Mouse (Mus musculus) thymus, adult 2 months (tissue): ENCODE data around the gene Zdhhc18.

ENCODE experiments used
- CTCF ChIP-seq: fragments of 200-500 bp; IDR thresholded peaks from 2 replicates; pipeline ENCODE4 v1.5.1; 2012; ENCODE audit warnings: mild to moderate bottlenecking, control low read depth, low read length, moderate library complexity, borderline replicate concordance; ENCODE audit not compliant: control insufficient read depth, poor library complexity, insufficient read depth; ENCODE audit errors: extremely low read depth
- POLR2A ChIP-seq: fragments of 200-500 bp; IDR thresholded peaks from 2 replicates; pipeline ENCODE4 v1.6.1; 2012; ENCODE audit warnings: mild to moderate bottlenecking, low read length, control low read depth, moderate library complexity; ENCODE audit not compliant: control insufficient read depth, poor library complexity, insufficient read depth; ENCODE audit errors: extremely low read depth

DNA sequence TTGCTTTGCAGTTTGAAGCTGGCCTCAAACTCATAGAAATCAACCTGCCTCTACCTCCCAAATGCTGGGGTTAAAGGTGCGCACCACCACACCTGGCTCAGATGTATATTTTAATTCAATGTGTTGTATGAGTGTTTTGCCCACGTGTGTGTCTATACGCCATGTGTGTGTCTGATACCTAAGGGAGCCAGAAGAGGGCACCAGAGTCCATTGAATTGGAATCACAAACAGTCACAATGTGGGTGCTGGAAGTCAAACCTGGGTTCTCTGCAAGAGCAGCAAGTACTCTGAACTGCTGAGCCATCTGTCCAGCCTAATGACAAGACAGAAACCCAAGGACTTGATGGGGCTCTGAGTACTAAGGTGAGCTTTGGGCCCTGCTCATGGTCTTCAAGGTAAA lies 4.8 kb downstream of the Zdhhc18 start:
- TF ChIP-seq CTCF: no peak
- TF ChIP-seq POLR2A: no peak
